Mouse (Mus musculus) layer of hippocampus, postnatal 14 days (tissue): Measurements from ENCODE around the gene Vmn1r130. TPM values are rescaled to one million over a fixed set of nuclear protein-coding genes. Genes with fewer than 3 reads are reported as not detected.
"Not testable (repeated sequence)": the region's sequence is repeated elsewhere in the genome, so short reads cannot be mapped to it uniquely, and the experiment has no call there.

Experiments
- DNase-seq, 2 experiments: peaks; one replicate each; pipeline ENCODE4 v3.0.0; 2021 to 2022; ENCODE audit warnings: low spot score in 2 of 2, mixed read lengths in 1 of 2
- long read RNA-seq, 2 experiments: library from polyadenylated mRNA; stranded (forward); transcript quantifications; one replicate each; pipeline ENCODE4 v2.0.0; 2021
- total RNA-seq, 2 experiments: library from RNA; stranded (reverse); gene quantifications; 2 replicates each; pipeline ENCODE4 v1.2.3; 2021

Gene Vmn1r130
- not detected for total RNA-seq
- long read RNA-seq, experiment 1 = 0 reads
- long read RNA-seq, experiment 2 = 0 reads

- DNase-seq = not testable (repeated sequence)
Measured at GRCm38 (mm10) chr7:21511480-21511879, at the start of gene Vmn1r130. Vmn1r130 (plus strand) TSS chr7:21511780.

- DNase-seq = not testable (repeated sequence)
Measured at GRCm38 (mm10) chr7:21545990-21546389, 34.4 kb downstream of the Vmn1r130 start, which contains the start of gene Vmn1r131. Vmn1r131 (minus strand) TSS chr7:21546090.

Other genes starting within 250 kb of the Vmn1r130 start
- gene Vmn1r125, start 239.6 kb upstream of the Vmn1r130 start, total RNA-seq = not detected
- not detected for gene Vmn1r126, start 210.3 kb upstream of the Vmn1r130 start, total RNA-seq
- not detected for gene Vmn1r127, start 191.9 kb upstream of the Vmn1r130 start, total RNA-seq
- not detected for gene Vmn1r128, start 162.4 kb upstream of the Vmn1r130 start, total RNA-seq
- not detected for gene Vmn1r129, start 150.5 kb upstream of the Vmn1r130 start, total RNA-seq
- gene Gm6882, start 79.0 kb upstream of the Vmn1r130 start, total RNA-seq = not detected
- gene Vmn1r131, start 34.3 kb downstream of the Vmn1r130 start, total RNA-seq = not detected
- gene Vmn1r132, start 102.3 kb downstream of the Vmn1r130 start, total RNA-seq = not detected
- gene Gm4175, start 249.7 kb downstream of the Vmn1r130 start, total RNA-seq = not detected